Mouse (Mus musculus) kidney, embryonic 14.5 days (tissue): ENCODE measurements around the gene Polk. TPM values are rescaled to one million over a fixed set of nuclear protein-coding genes. Genes with fewer than 3 reads are reported as not detected.

Source experiments
- ATAC-seq: fragments of 200-750 bp; cut with Nextera tagmentation; 2 replicates; pipeline ENCODE4 v1.8.0; 2017; ENCODE audit warnings: moderate number of reproducible peaks, mild to moderate bottlenecking, moderate TSS enrichment, moderate library complexity; ENCODE audit not compliant: low FRiP score, low TSS enrichment
- H3K27ac ChIP-seq: fragments of 300-500 bp; sonication (generic); 2 replicates; pipeline ENCODE4 v1.5.1; 2014; ENCODE audit warnings: low read depth, mild to moderate bottlenecking, low read length, moderate library complexity, mixed read lengths
- H3K27me3 ChIP-seq: fragments of 300-500 bp; sonication (generic); 2 replicates; pipeline ENCODE4 v1.6.1; 2014; ENCODE audit warnings: mild to moderate bottlenecking, low read length; ENCODE audit not compliant: control insufficient read depth, insufficient read depth
- H3K36me3 ChIP-seq: fragments of 300-500 bp; sonication (generic); 2 replicates; pipeline ENCODE4 v1.6.1; 2014; ENCODE audit warnings: low read length, mixed read lengths; ENCODE audit not compliant: control insufficient read depth, insufficient read depth
- H3K4me1 ChIP-seq: fragments of 300-500 bp; sonication (generic); 2 replicates; pipeline ENCODE4 v1.6.1; 2014; ENCODE audit warnings: low read length, mixed read lengths; ENCODE audit not compliant: control insufficient read depth, insufficient read depth
- H3K4me2 ChIP-seq: fragments of 300-500 bp; sonication (generic); replicated peaks from 2 replicates; pipeline ENCODE4 v1.6.1; 2014; ENCODE audit warnings: low read depth, mild to moderate bottlenecking, low read length
- H3K4me3 ChIP-seq: fragments of 300-500 bp; sonication (generic); 2 replicates; pipeline ENCODE4 v1.5.1; 2014; ENCODE audit warnings: mild to moderate bottlenecking, low read length
- H3K9ac ChIP-seq: fragments of 300-500 bp; sonication (generic); 2 replicates; pipeline ENCODE4 v1.6.1; 2014; ENCODE audit warnings: low read depth, mild to moderate bottlenecking, low read length, moderate library complexity
- H3K9me3 ChIP-seq: fragments of 300-500 bp; sonication (generic); 2 replicates; pipeline ENCODE4 v1.6.1; 2016; ENCODE audit warnings: low read length; ENCODE audit not compliant: control insufficient read depth
- WGBS: fragments of 180-500 bp; shearing (Covaris S2); extraction: QIAGEN DNeasy Blood & Tissue Kit; methylation state at CpG from one replicate; pipeline ENCODE4 v1.1.7; 2014; 5-methylcytosine and 5-hydroxymethylcytosine counted together
- polyA plus RNA-seq: library from polyadenylated mRNA; unstranded; fragments of >200 nt; fragmentation: Nextera tagmentation; extraction: Ambion mirVana; gene quantifications from 2 replicates; pipeline ENCODE4 v1.2.1, GENCODE M21; 2014

Polk gene
- polyA plus RNA-seq, result 5.4 and 10.8 TPM in 2 replicates

DNA sequence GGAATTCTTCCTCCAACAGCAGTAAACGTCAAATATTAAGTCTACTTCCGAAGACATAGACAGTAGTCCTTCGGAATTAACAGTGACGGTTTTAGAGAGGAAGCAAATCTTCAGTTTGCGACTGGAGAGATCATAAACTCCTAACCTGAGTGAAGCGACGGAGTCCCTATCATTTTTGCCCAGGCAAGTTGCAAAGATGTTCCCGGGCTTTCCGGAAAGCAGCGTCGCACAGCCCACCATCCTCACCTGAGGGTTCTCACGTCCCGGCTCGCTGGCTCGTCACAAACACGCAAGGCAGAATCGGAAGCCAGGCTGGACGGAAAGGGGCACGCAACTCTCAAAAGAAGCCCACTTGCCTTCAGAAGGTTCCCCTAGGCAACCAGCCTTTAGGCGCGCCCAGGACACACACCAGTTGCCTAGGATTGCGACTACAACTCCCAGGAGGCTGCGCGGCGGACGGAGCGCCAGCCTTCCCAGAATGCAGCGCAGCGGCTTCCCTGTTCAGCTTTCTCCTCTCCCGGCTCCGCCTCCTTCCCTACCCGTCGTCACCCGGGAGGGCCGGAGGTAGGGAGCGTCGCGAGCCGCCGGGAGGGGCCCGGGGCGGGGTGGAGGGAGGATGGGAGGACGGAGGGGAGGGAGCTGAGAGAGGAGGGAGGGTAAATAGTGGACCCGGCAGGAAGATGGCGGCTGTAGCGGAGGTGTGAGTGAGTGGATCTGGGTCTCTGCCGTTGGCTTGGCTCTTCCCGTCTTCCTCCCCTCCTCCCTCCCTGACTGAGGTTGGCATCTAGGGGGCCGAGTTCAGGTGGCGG lies at the start of gene Polk, which contains the start of gene Col4a3bp:
Polk (minus strand) TSS at position 499 of the 809 bp plus-strand sequence.
Col4a3bp (plus strand) TSS at position 538 of the 809 bp plus-strand sequence.
- peak within 1 kb of the TSS; percentile 100 for H3K4me3 ChIP-seq

DNA sequence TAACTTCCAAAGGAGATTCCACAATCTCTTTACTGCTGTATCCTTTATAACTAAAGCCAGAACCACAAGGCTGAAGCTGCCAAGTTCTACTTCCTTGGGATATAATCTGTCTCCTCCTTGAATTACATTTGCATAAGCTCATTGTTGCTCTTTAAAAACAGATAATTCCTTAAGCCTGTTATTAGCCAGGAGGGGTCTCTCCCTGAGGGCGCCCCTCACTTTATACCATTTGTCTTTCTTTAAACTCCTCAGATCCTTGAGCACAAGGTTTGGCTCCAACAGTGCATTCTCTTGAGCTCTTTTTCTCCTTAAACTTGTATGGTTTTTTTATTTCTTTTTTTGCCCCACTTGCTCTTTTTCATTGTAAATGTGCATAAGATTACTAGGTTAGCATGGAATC lies 46.3 kb upstream of the Polk start:
- no peak overlapping the region for H3K27ac ChIP-seq
- H3K9ac ChIP-seq, result no peak overlapping the region
- H3K4me3 ChIP-seq, result no peak overlapping the region
- no peak overlapping the region for H3K4me2 ChIP-seq
- no peaks in the 10 kb centered on the region for H3K4me1 ChIP-seq
- H3K36me3 ChIP-seq, result no peaks in the 10 kb centered on the region
- H3K9me3 ChIP-seq, result no peaks in the 10 kb centered on the region
- 90% methylated on average over 1 of the region's 1 CpGs for WGBS
- no peaks in the 10 kb centered on the region for H3K27me3 ChIP-seq
- ATAC-seq, result no peak

More for the DNA sequence above, at the start of gene Polk, which contains the start of gene Col4a3bp:
- H3K9me3 ChIP-seq, result no peaks in the 10 kb centered on the region
- peak within 1 kb of the TSS; percentile 85 for H3K27ac ChIP-seq
- ATAC-seq, result peak; percentile 99
- H3K9ac ChIP-seq, result peak within 1 kb of the TSS; percentile 88
- H3K4me2 ChIP-seq, result peak within 1 kb of the TSS; percentile 68
- WGBS, result under 1% methylated on average over 41 of the region's 50 CpGs
- H3K36me3 ChIP-seq, result no peaks in the 10 kb centered on the region
- peaks cover 6% of the 10 kb centered on the region for H3K4me1 ChIP-seq
- H3K27me3 ChIP-seq, result no peaks in the 10 kb centered on the region

DNA sequence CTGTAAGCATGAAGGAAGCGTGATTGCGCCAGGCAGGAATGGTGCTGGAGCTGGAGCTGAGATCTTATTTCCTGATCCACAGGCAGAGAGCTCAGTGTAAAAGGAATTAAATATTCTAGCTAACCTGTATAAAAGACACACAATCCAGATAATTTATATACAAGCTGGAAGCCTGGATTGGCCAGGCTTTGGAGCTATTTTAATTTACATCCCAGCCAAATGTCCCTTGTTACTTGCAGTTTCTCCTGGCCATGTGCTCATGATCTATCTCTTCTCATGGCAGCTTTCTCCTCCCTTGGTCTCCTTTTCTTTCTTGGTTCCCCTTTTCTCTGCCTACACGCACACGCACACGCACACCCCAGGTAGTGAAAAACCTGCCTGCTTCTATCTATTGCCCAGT lies 44.2 kb upstream of the Polk start:
- Histone ChIP-seq H3K9me3 (no peaks in the 10 kb centered on the region), H3K27ac (no peak overlapping the region), H3K36me3 (no peaks in the 10 kb centered on the region), H3K4me2 (no peak overlapping the region), H3K9ac (no peak overlapping the region), H3K27me3 (no peaks in the 10 kb centered on the region), H3K4me1 (no peaks in the 10 kb centered on the region), H3K4me3 (no peak overlapping the region)
- ATAC-seq, result no peak
- WGBS, result 96% methylated on average over 5 of the region's 5 CpGs

DNA sequence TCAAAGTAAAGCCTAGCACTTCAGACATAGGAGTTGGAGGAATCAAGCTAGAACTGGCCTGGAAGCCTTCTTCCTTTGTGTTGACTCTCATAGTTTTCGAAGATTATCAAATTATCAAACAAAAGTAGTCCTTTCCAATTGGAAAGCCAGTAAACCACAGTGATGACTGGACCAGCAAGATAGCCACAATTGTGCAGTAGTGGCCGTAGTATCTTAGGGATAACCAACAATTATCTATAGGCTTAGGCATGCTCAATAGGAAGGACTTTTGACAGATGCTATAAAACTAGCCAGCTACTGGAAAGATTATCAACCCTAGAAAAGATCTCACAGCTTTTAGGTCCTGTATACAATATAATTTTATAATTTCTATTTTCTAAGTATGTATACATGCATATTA lies 41.8 kb upstream of the Polk start:
- WGBS, result 98% methylated on average over 2 of the region's 2 CpGs
- H3K9ac ChIP-seq, result no peak overlapping the region
- H3K27ac ChIP-seq, result no peak overlapping the region
- H3K4me2 ChIP-seq, result no peak overlapping the region
- no peaks in the 10 kb centered on the region for H3K4me1 ChIP-seq
- H3K4me3 ChIP-seq, result no peak overlapping the region
- no peaks in the 10 kb centered on the region for H3K9me3 ChIP-seq
- no peak for ATAC-seq
- no peaks in the 10 kb centered on the region for H3K36me3 ChIP-seq
- H3K27me3 ChIP-seq, result no peaks in the 10 kb centered on the region

DNA sequence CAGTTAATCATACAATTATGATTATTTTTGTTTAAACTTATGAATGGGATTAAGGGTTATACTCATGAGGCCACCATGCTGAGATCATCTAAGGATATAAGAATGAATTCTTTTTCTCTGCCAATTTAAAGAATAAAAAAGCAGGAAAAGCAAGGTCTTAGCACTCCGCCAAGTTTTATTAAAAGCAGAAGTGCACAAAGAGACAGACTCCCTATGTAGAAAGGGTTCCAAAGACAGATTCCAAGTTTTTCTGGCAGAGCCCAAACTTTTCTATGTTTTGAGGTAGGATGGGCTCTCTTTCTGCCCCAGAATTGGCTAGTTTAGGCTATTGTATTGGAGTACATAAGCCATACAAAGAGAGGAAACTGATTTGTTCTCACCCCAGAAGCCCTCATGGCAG lies 37.6 kb upstream of the Polk start:
- H3K4me1 ChIP-seq, result no peaks in the 10 kb centered on the region
- ATAC-seq, result no peak

DNA sequence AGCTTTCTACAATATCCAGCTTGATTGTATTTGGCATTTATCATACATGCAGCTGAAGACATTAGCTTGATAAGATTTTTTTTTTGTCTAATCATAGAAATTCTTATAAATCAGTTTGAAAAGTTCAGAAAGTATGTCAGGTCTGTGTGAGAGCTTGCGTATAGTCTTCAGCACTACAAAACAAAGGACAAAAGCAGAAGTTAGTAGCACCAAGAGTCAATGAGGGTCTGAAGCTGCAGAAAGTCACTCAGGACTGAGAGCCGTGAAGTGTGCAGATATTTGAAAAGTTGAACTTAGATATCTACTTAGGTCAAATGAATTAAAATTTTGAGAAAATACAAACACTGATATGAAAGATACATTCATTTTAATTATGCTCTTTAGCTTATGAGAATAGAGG lies 36.7 kb upstream of the Polk start:
- Histone ChIP-seq H3K9ac (no peak overlapping the region), H3K4me3 (no peak overlapping the region), H3K4me2 (no peak overlapping the region), H3K36me3 (no peaks in the 10 kb centered on the region), H3K27ac (no peak overlapping the region), H3K27me3 (no peaks in the 10 kb centered on the region), H3K4me1 (no peaks in the 10 kb centered on the region), H3K9me3 (no peaks in the 10 kb centered on the region)
- no peak for ATAC-seq
- WGBS, result 83% methylated on average over 2 of the region's 2 CpGs

More for the DNA sequence above, 37.6 kb upstream of the Polk start:
- 87% methylated on average over 1 of the region's 1 CpGs for WGBS
- Histone ChIP-seq H3K36me3 (no peaks in the 10 kb centered on the region), H3K4me3 (no peak overlapping the region), H3K4me2 (no peak overlapping the region), H3K27me3 (no peaks in the 10 kb centered on the region), H3K27ac (no peak overlapping the region), H3K9ac (no peak overlapping the region), H3K9me3 (no peaks in the 10 kb centered on the region)

DNA sequence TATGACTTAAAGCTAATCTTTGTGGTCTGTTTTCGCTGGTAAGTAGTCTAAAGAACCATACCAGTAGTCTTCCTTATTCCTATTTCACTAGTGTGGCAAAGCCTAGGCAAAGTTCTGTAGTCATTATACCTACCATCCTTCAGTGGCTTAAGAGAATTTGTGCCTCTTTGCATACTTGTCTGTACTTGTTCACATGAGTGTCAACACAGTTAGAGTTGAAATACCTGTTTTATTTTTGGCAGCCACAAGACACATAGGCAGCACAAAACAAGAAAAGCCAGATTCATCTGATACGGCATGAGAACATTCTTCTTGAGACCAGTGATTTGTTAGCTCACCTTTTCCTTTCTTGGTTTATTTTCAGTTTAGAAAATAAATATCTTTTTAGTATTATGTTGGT lies 31.8 kb upstream of the Polk start:
- H3K27ac ChIP-seq, result no peak overlapping the region
- H3K4me2 ChIP-seq, result no peak overlapping the region
- no peaks in the 10 kb centered on the region for H3K27me3 ChIP-seq
- no peak overlapping the region for H3K4me3 ChIP-seq
- 91% methylated on average over 2 of the region's 2 CpGs for WGBS
- H3K9me3 ChIP-seq, result no peaks in the 10 kb centered on the region
- no peak for ATAC-seq
- H3K9ac ChIP-seq, result no peak overlapping the region
- H3K36me3 ChIP-seq, result no peaks in the 10 kb centered on the region
- peaks cover 9% of the 10 kb centered on the region for H3K4me1 ChIP-seq

DNA sequence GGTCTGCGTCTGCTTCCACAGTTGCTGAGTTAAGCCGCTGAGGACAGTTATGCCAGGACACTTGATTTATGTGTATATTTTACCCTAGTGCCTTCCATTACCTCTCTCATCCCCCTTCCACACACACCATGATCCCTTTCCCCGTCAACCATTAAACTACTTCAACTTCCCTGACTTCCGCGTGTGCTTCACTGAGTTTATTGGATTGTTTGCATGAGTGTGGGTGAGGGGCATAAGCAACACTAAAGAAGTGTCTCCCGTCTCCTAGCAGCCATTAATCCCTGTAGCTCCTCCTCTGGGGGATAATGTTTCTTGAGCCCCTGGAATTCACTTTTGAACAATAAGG lies 28.6 kb upstream of the Polk start:
- peak; percentile 64; the same call in 1 of the 2 replicates for ATAC-seq
- peaks cover 9% of the 10 kb centered on the region for H3K4me1 ChIP-seq
- H3K4me3 ChIP-seq, result no peak overlapping the region
- H3K27me3 ChIP-seq, result no peaks in the 10 kb centered on the region
- no peak overlapping the region for H3K4me2 ChIP-seq
- no peaks in the 10 kb centered on the region for H3K9me3 ChIP-seq
- 25% methylated on average over 6 of the region's 6 CpGs for WGBS
- no peak overlapping the region for H3K9ac ChIP-seq
- no peaks in the 10 kb centered on the region for H3K36me3 ChIP-seq
- peak overlapping the region; percentile 6; the same call in 1 of the 2 replicates for H3K27ac ChIP-seq

DNA sequence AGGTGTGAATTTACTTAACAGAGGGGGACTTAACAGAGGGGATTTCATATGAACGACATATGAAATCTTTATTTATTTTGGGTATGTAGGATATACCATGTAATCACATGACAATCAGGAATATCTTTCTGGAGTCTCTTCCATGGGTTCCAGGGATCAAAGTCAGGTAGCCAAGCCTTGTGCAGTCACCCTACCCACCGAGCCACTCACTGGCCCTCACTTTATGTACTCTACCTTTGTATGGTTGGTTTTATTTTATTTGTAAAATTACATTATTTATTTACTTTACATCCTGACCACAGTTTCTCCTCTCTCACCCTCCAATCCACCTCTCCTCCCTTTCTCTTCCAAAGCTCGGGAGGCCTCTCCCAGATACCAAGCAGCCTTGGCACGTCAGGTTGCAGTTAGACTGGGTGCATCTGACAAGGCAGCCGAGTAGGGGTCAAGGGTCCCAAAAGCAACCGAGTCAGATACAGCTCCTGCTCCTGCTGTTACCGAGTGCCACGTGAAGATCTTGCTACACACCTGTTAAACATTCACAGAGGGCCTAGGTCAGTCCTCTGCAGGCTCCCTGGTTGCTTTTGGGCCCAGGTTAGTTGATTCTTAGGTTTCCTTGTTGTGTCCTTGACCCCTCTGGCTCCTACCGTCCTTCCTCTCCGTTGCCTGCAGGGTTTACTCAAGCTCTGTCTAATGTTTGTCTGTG lies 28.1 kb upstream of the Polk start:
- Histone ChIP-seq H3K27me3 (no peaks in the 10 kb centered on the region), H3K27ac (peak overlapping the region; percentile 6; the same call in 1 of the 2 replicates), H3K9me3 (no peaks in the 10 kb centered on the region), H3K9ac (no peak overlapping the region), H3K4me2 (0 out of 2 replicates have a peak overlapping the region, but pooled peaks have one; percentile 1), H3K36me3 (no peaks in the 10 kb centered on the region), H3K4me1 (peaks cover 9% of the 10 kb centered on the region), H3K4me3 (no peak overlapping the region)
- 33% methylated on average over 10 of the region's 10 CpGs for WGBS
- peak; percentile 72 for ATAC-seq
